Mouse (Mus musculus) ES-Bruce4 (cell line): ENCODE results near the gene Mdm1.

ENCODE experiments used
- CTCF ChIP-seq: IDR thresholded peaks from one replicate; pipeline ENCODE4 v1.8.1; 2011; ENCODE audit warnings: low read depth, low read length
- EP300 ChIP-seq: IDR thresholded peaks from 2 replicates; pipeline ENCODE4 v1.6.1; 2011; ENCODE audit warnings: low read depth, low read length; ENCODE audit not compliant: insufficient read depth
- POLR2A ChIP-seq: IDR thresholded peaks from one replicate; pipeline ENCODE4 v1.8.1; 2011; ENCODE audit warnings: low read length; ENCODE audit not compliant: insufficient read depth

- no peak for TF ChIP-seq CTCF
- TF ChIP-seq POLR2A: no peak
- TF ChIP-seq EP300: no peak
Measured at GRCm38 (mm10) chr10:118121047-118121936, 20.3 kb upstream of the Mdm1 start.
